Mouse (Mus musculus): ENCODE measurements around the gene Rnf5. TPM values are rescaled to one million over a fixed set of nuclear protein-coding genes. Genes with fewer than 3 reads are reported as not detected.

Rnf5 gene
- polyA plus RNA-seq, 1 experiment: 34.1 TPM

- TF ChIP-seq POLR2A (IDR thresholded peaks at IDR 0.05; ENCODE audit: low read depth, low read length) (no peak), CTCF (IDR thresholded peaks at IDR 0.05; ENCODE audit: borderline replicate concordance, insufficient read depth, low read length) (no peak)
- Histone ChIP-seq H3K4me3 (ENCODE audit: insufficient read depth, low read length) (no peak overlapping the region), H3K4me1 (ENCODE audit: control insufficient read depth, insufficient read depth, low read length) (no peaks in the 10 kb centered on the region), H3K27ac (ENCODE audit: insufficient read depth, low read length) (no peak overlapping the region)
Observed at GRCm38 (mm10) chr17:34572361-34572760, 31.1 kb downstream of the Rnf5 start.

- no peak overlapping the region for H3K27ac ChIP-seq (ENCODE audit: insufficient read depth, low read length)
- TF ChIP-seq POLR2A (IDR thresholded peaks at IDR 0.05; ENCODE audit: low read depth, low read length) (no peak), CTCF (IDR thresholded peaks at IDR 0.05; ENCODE audit: borderline replicate concordance, insufficient read depth, low read length) (0 out of 2 replicates have a peak, but pooled peaks have one; percentile 8)
- H3K4me3 ChIP-seq (ENCODE audit: insufficient read depth, low read length): no peak overlapping the region
- H3K4me1 ChIP-seq (ENCODE audit: control insufficient read depth, insufficient read depth, low read length): no peaks in the 10 kb centered on the region
Observed at GRCm38 (mm10) chr17:34571875-34572274, 31.6 kb downstream of the Rnf5 start.

GRCm38 (mm10) chr17:34569919-34570318 lies 33.6 kb downstream of the Rnf5 start:
- TF ChIP-seq POLR2A (IDR thresholded peaks at IDR 0.05; ENCODE audit: low read depth, low read length): no peak
- no peak for TF ChIP-seq CTCF (IDR thresholded peaks at IDR 0.05; ENCODE audit: borderline replicate concordance, insufficient read depth, low read length)
- no peak overlapping the region for H3K4me3 ChIP-seq (ENCODE audit: insufficient read depth, low read length)
- no peaks in the 10 kb centered on the region for H3K4me1 ChIP-seq (ENCODE audit: control insufficient read depth, insufficient read depth, low read length)
- H3K27ac ChIP-seq (ENCODE audit: insufficient read depth, low read length): no peak overlapping the region

DNA sequence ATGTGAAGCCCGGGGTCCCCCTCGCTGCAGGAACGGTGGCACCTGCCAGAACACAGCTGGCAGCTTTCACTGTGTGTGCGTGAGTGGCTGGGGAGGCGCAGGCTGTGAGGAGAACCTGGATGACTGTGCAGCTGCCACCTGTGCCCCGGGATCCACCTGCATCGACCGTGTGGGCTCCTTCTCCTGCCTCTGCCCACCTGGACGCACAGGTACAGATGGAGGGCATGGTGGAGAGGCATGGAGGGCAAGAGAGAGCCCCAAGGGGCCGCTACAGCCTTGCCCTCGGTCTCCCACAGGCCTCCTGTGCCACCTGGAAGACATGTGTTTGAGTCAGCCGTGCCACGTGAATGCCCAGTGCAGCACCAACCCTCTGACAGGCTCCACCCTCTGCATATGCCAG lies 35.1 kb downstream of the Rnf5 start:
- Histone ChIP-seq H3K27ac (ENCODE audit: insufficient read depth, low read length) (no peak overlapping the region), H3K4me1 (ENCODE audit: control insufficient read depth, insufficient read depth, low read length) (peaks cover 4% of the 10 kb centered on the region; the same call in 1 of the 2 replicates), H3K4me3 (ENCODE audit: insufficient read depth, low read length) (no peak overlapping the region)
- TF ChIP-seq POLR2A (IDR thresholded peaks at IDR 0.05; ENCODE audit: low read depth, low read length): no peak
- no peak for TF ChIP-seq CTCF (IDR thresholded peaks at IDR 0.05; ENCODE audit: borderline replicate concordance, insufficient read depth, low read length)

GRCm38 (mm10) chr17:34567311-34567710 lies 36.2 kb downstream of the Rnf5 start:
- Histone ChIP-seq H3K27ac (ENCODE audit: insufficient read depth, low read length) (no peak overlapping the region), H3K4me3 (ENCODE audit: insufficient read depth, low read length) (no peak overlapping the region), H3K4me1 (ENCODE audit: control insufficient read depth, insufficient read depth, low read length) (peaks cover 4% of the 10 kb centered on the region; the same call in 1 of the 2 replicates)
- TF ChIP-seq CTCF (IDR thresholded peaks at IDR 0.05; ENCODE audit: borderline replicate concordance, insufficient read depth, low read length) (no peak), POLR2A (IDR thresholded peaks at IDR 0.05; ENCODE audit: low read depth, low read length) (no peak)

DNA sequence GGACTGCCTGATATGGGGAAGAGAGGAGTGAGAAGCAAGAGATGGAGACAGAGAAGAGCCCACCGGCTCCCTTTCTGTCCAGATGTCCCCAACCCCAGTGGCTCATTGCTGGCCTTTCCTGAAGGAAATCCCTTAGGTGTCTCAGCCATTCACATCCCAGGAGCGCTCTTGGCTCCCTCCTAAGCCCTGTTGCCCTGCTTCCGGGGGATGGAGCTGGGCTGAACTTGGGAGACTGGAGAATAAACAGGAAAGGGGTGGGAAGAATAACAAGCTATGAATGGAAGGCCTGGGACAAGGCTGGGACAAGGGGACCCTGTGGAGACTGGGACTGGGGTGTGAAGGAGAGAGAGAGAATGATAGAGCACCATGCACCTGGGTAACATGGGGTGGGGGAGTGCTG lies 38.7 kb downstream of the Rnf5 start:
- peaks cover 4% of the 10 kb centered on the region; the same call in 1 of the 2 replicates for H3K4me1 ChIP-seq (ENCODE audit: control insufficient read depth, insufficient read depth, low read length)
- no peak overlapping the region for H3K27ac ChIP-seq (ENCODE audit: insufficient read depth, low read length)
- H3K4me3 ChIP-seq (ENCODE audit: insufficient read depth, low read length): no peak overlapping the region
- no peak for TF ChIP-seq CTCF (IDR thresholded peaks at IDR 0.05; ENCODE audit: borderline replicate concordance, insufficient read depth, low read length)
- TF ChIP-seq POLR2A (IDR thresholded peaks at IDR 0.05; ENCODE audit: low read depth, low read length): no peak

DNA sequence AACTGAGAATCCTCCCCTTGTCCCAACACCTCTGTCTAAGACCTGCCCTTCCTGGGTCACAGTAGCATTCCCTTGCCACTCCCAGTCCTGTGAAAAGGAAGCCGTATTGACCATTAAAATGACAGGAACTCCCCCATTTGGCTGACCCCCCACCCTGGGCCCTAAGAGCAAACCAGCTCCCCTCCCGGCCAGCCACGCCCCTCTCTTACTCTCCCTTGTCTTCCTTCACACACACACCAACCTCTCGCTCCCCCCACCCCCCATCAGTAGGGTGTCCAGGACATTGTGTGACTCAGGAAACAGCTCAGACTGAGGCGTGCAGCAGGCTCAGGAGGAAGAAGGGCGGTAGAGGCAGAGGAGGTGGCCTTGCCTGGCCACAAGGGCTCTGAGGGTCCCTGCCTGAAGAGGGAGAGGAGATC lies 39.5 kb downstream of the Rnf5 start, which contains the start of gene Notch4:
Gene Notch4, plus strand, starts transcription at position 266 of the 419 bp plus-strand sequence.
- Histone ChIP-seq H3K27ac (ENCODE audit: insufficient read depth, low read length) (no peak within 1 kb of the TSS), H3K4me1 (ENCODE audit: control insufficient read depth, insufficient read depth, low read length) (peaks cover 4% of the 10 kb centered on the region; the same call in 1 of the 2 replicates), H3K4me3 (ENCODE audit: insufficient read depth, low read length) (no peak within 1 kb of the TSS)
- TF ChIP-seq POLR2A (IDR thresholded peaks at IDR 0.05; ENCODE audit: low read depth, low read length): no peak
- TF ChIP-seq CTCF (IDR thresholded peaks at IDR 0.05; ENCODE audit: borderline replicate concordance, insufficient read depth, low read length): no peak

GRCm38 (mm10) chr17:34563354-34563753 lies 40.1 kb downstream of the Rnf5 start:
- TF ChIP-seq POLR2A (IDR thresholded peaks at IDR 0.05; ENCODE audit: low read depth, low read length): no peak
- no peak for TF ChIP-seq CTCF (IDR thresholded peaks at IDR 0.05; ENCODE audit: borderline replicate concordance, insufficient read depth, low read length)
- Histone ChIP-seq H3K4me1 (ENCODE audit: control insufficient read depth, insufficient read depth, low read length) (peaks cover 4% of the 10 kb centered on the region; the same call in 1 of the 2 replicates), H3K4me3 (ENCODE audit: insufficient read depth, low read length) (no peak overlapping the region), H3K27ac (ENCODE audit: insufficient read depth, low read length) (no peak overlapping the region)

DNA sequence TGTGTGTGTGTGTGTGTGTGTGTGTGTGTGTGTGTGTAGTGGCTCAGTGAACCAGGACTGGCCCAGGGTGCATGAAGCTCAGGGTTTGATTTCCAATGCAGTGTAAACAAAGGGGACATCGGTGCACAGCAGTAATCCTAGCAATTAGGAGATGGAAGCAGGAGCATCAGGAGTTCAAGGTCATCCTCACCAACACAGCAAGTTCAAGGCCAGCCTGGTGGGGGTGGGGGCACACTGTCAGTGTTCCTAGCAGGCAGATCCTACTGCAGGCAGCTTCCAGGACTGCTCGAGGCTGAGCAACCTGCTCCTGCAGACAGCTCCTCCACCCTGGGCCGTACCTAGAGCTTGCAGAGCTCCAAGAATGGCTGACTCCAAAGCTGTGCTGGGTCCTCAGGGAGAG lies 40.9 kb downstream of the Rnf5 start:
- no peak overlapping the region for H3K27ac ChIP-seq (ENCODE audit: insufficient read depth, low read length)
- H3K4me3 ChIP-seq (ENCODE audit: insufficient read depth, low read length): no peak overlapping the region
- TF ChIP-seq POLR2A (IDR thresholded peaks at IDR 0.05; ENCODE audit: low read depth, low read length) (no peak), CTCF (IDR thresholded peaks at IDR 0.05; ENCODE audit: borderline replicate concordance, insufficient read depth, low read length) (no peak)
- H3K4me1 ChIP-seq (ENCODE audit: control insufficient read depth, insufficient read depth, low read length): peaks cover 4% of the 10 kb centered on the region; the same call in 1 of the 2 replicates

- Histone ChIP-seq H3K27ac (ENCODE audit: insufficient read depth, low read length) (no peak overlapping the region), H3K4me1 (ENCODE audit: control insufficient read depth, insufficient read depth, low read length) (peaks cover 4% of the 10 kb centered on the region; the same call in 1 of the 2 replicates), H3K4me3 (ENCODE audit: insufficient read depth, low read length) (no peak overlapping the region)
- no peak for TF ChIP-seq POLR2A (IDR thresholded peaks at IDR 0.05; ENCODE audit: low read depth, low read length)
- TF ChIP-seq CTCF (IDR thresholded peaks at IDR 0.05; ENCODE audit: borderline replicate concordance, insufficient read depth, low read length): no peak
Observed at GRCm38 (mm10) chr17:34561200-34561599, 42.3 kb downstream of the Rnf5 start.

Data from embryonic fibroblast, embryonic 13.5 days (primary cell).